Mouse (Mus musculus) olfactory bulb, adult 2 months (tissue): ENCODE data around the gene Orai2.

ENCODE experiments used
- CTCF ChIP-seq: fragments of 200-500 bp; IDR thresholded peaks from 2 replicates; pipeline ENCODE4 v1.5.1; 2012; ENCODE audit warnings: low read depth, mild to moderate bottlenecking, low read length, moderate library complexity; ENCODE audit not compliant: insufficient read depth
- POLR2A ChIP-seq: fragments of 200-500 bp; IDR thresholded peaks from 2 replicates; pipeline ENCODE4 v1.6.1; 2012; ENCODE audit warnings: mild to moderate bottlenecking, low read depth, low read length, moderate library complexity; ENCODE audit not compliant: insufficient read depth

DNA sequence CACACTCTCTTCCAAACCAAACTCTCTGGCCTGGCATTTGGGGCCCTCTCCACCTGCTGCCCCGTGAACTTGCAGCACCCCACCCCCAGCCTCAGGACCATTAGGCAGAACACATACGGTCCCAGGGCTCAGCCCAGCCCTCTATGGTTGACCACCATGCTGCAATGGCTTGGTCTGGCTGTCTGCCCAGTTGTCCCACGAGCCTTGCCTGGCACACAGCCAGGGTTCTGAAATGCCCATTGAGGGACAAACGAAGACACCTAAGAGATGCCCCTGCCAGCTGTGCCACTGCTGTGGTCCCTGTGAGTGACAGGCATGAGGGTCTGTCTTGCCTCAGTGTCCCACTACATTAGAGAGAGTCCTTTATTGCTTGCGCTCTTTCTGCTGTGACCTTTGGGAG is 45.4 kb upstream of the Orai2 start:
- TF ChIP-seq POLR2A = no peak
- no peak for TF ChIP-seq CTCF
